Mouse (Mus musculus): ENCODE results near the gene Tmeff1.

DNA sequence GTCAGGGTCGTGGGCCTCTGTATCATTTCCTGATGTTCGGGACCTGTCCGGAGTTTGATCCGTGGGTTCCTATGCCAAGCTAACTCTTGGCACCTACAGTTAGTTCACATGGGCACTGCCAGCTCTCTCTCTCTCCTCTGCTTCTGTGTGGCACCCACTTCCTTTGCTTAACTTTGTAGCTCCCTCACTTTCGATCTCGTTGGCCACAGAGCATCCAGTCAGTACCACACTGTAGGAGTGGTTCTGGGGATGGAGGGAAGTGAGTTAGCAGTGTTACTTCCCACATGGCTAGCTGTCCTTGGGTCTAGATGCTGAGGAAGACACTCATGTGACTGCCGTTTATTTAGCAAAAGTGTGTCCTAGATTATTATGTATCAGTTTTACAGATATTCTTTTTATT is 30.8 kb upstream of the Tmeff1 start:
- TF ChIP-seq CTCF (conservative IDR thresholded peaks at IDR 0.05; ENCODE audit: low read length) = no peak
- TF ChIP-seq POU5F1 (IDR thresholded peaks at IDR 0.05; ENCODE audit: borderline replicate concordance, low read length) = no peak
- no peak for TF ChIP-seq NANOG (IDR thresholded peaks at IDR 0.05; ENCODE audit: borderline replicate concordance, low read length)
